Mouse (Mus musculus): ENCODE measurements around the gene Tenm2. TPM values are rescaled to one million over a fixed set of nuclear protein-coding genes. Genes with fewer than 3 reads are reported as not detected.

Gene Tenm2
- polyA plus RNA-seq, 1 experiment from 2014 or later, result 0.12 TPM

GRCm38 (mm10) chr11:36228196-36228595 lies 1007.6 kb downstream of the Tenm2 start:
- no peak for ATAC-seq
- Histone ChIP-seq H3K9me3 (ENCODE audit: control insufficient read depth) (no peaks in the 10 kb centered on the region), H3K27me3 (replicated peaks; ENCODE audit: control insufficient read depth, insufficient read depth, low read length) (no peaks in the 10 kb centered on the region), H3K27ac (ENCODE audit: low read depth, low read length) (no peak overlapping the region), H3K36me3 (ENCODE audit: control insufficient read depth, insufficient read depth) (no peaks in the 10 kb centered on the region), H3K4me1 (replicated peaks; ENCODE audit: control insufficient read depth, insufficient read depth, low read length) (no peaks in the 10 kb centered on the region), H3K4me2 (replicated peaks; ENCODE audit: low read depth) (no peak overlapping the region), H3K4me3 (ENCODE audit: low read depth, low read length) (no peak overlapping the region), H3K9ac (ENCODE audit: low read depth, low read length) (no peak overlapping the region)
- no peak for TF ChIP-seq CTCF (IDR thresholded peaks at IDR 0.05; ENCODE audit: low read depth)
- 77% methylated on average over 6 of the region's 6 CpGs for WGBS

- TF ChIP-seq CTCF (IDR thresholded peaks at IDR 0.05; ENCODE audit: low read depth), result no peak
- no peak overlapping the region for H3K4me2 ChIP-seq (replicated peaks; ENCODE audit: low read depth)
- no peak for ATAC-seq
- H3K27me3 ChIP-seq (replicated peaks; ENCODE audit: control insufficient read depth, insufficient read depth, low read length), result no peaks in the 10 kb centered on the region
- no peaks in the 10 kb centered on the region for H3K36me3 ChIP-seq (ENCODE audit: control insufficient read depth, insufficient read depth)
- H3K9me3 ChIP-seq (ENCODE audit: control insufficient read depth), result no peaks in the 10 kb centered on the region
- H3K4me1 ChIP-seq (replicated peaks; ENCODE audit: control insufficient read depth, insufficient read depth, low read length), result no peaks in the 10 kb centered on the region
- no peak overlapping the region for H3K9ac ChIP-seq (ENCODE audit: low read depth, low read length)
- no peak overlapping the region for H3K4me3 ChIP-seq (ENCODE audit: low read depth, low read length)
- H3K27ac ChIP-seq (ENCODE audit: low read depth, low read length), result no peak overlapping the region
- WGBS, result 67% methylated on average over 3 of the region's 3 CpGs
Measured at GRCm38 (mm10) chr11:36226061-36226460, 1009.7 kb downstream of the Tenm2 start.

- no peaks in the 10 kb centered on the region for H3K27me3 ChIP-seq (replicated peaks; ENCODE audit: control insufficient read depth, insufficient read depth, low read length)
- WGBS, result 88% methylated on average over 7 of the region's 7 CpGs
- no peaks in the 10 kb centered on the region for H3K9me3 ChIP-seq (ENCODE audit: control insufficient read depth)
- no peak for TF ChIP-seq CTCF (IDR thresholded peaks at IDR 0.05; ENCODE audit: low read depth)
- H3K4me1 ChIP-seq (replicated peaks; ENCODE audit: control insufficient read depth, insufficient read depth, low read length), result no peaks in the 10 kb centered on the region
- no peak overlapping the region for H3K4me2 ChIP-seq (replicated peaks; ENCODE audit: low read depth)
- no peak overlapping the region for H3K9ac ChIP-seq (ENCODE audit: low read depth, low read length)
- no peaks in the 10 kb centered on the region for H3K36me3 ChIP-seq (ENCODE audit: control insufficient read depth, insufficient read depth)
- ATAC-seq, result no peak
- H3K27ac ChIP-seq (ENCODE audit: low read depth, low read length), result no peak overlapping the region
- no peak overlapping the region for H3K4me3 ChIP-seq (ENCODE audit: low read depth, low read length)
Measured at GRCm38 (mm10) chr11:36223716-36224439, 1011.9 kb downstream of the Tenm2 start.

GRCm38 (mm10) chr11:36222071-36222470 lies 1013.7 kb downstream of the Tenm2 start:
- H3K9me3 ChIP-seq (ENCODE audit: control insufficient read depth), result no peaks in the 10 kb centered on the region
- no peak overlapping the region for H3K9ac ChIP-seq (ENCODE audit: low read depth, low read length)
- no peaks in the 10 kb centered on the region for H3K36me3 ChIP-seq (ENCODE audit: control insufficient read depth, insufficient read depth)
- H3K27ac ChIP-seq (ENCODE audit: low read depth, low read length), result no peak overlapping the region
- H3K4me3 ChIP-seq (ENCODE audit: low read depth, low read length), result no peak overlapping the region
- no peak for ATAC-seq
- WGBS, result 89% methylated on average over 3 of the region's 3 CpGs
- no peak for TF ChIP-seq CTCF (IDR thresholded peaks at IDR 0.05; ENCODE audit: low read depth)
- no peaks in the 10 kb centered on the region for H3K4me1 ChIP-seq (replicated peaks; ENCODE audit: control insufficient read depth, insufficient read depth, low read length)
- no peak overlapping the region for H3K4me2 ChIP-seq (replicated peaks; ENCODE audit: low read depth)
- H3K27me3 ChIP-seq (replicated peaks; ENCODE audit: control insufficient read depth, insufficient read depth, low read length), result no peaks in the 10 kb centered on the region

- H3K9ac ChIP-seq (ENCODE audit: low read depth, low read length), result no peak overlapping the region
- H3K36me3 ChIP-seq (ENCODE audit: control insufficient read depth, insufficient read depth), result no peaks in the 10 kb centered on the region
- H3K4me2 ChIP-seq (replicated peaks; ENCODE audit: low read depth), result peak overlapping the region; percentile 48
- no peaks in the 10 kb centered on the region for H3K4me1 ChIP-seq (replicated peaks; ENCODE audit: control insufficient read depth, insufficient read depth, low read length)
- WGBS, result 17% methylated on average over 10 of the region's 10 CpGs
- H3K27ac ChIP-seq (ENCODE audit: low read depth, low read length), result no peak overlapping the region
- no peaks in the 10 kb centered on the region for H3K9me3 ChIP-seq (ENCODE audit: control insufficient read depth)
- no peaks in the 10 kb centered on the region for H3K27me3 ChIP-seq (replicated peaks; ENCODE audit: control insufficient read depth, insufficient read depth, low read length)
- TF ChIP-seq CTCF (IDR thresholded peaks at IDR 0.05; ENCODE audit: low read depth), result peak; percentile 93
- H3K4me3 ChIP-seq (ENCODE audit: low read depth, low read length), result no peak overlapping the region
- ATAC-seq, result 0 out of 2 replicates have a peak, but pooled peaks have one; percentile 59
Measured at GRCm38 (mm10) chr11:36221271-36221975, 1014.3 kb downstream of the Tenm2 start.

- H3K4me1 ChIP-seq (replicated peaks; ENCODE audit: control insufficient read depth, insufficient read depth, low read length), result no peaks in the 10 kb centered on the region
- H3K9ac ChIP-seq (ENCODE audit: low read depth, low read length), result no peak overlapping the region
- H3K27ac ChIP-seq (ENCODE audit: low read depth, low read length), result no peak overlapping the region
- H3K36me3 ChIP-seq (ENCODE audit: control insufficient read depth, insufficient read depth), result no peaks in the 10 kb centered on the region
- 36% methylated on average over 5 of the region's 5 CpGs for WGBS
- no peak for ATAC-seq
- no peak overlapping the region for H3K4me2 ChIP-seq (replicated peaks; ENCODE audit: low read depth)
- no peak overlapping the region for H3K4me3 ChIP-seq (ENCODE audit: low read depth, low read length)
- no peak for TF ChIP-seq CTCF (IDR thresholded peaks at IDR 0.05; ENCODE audit: low read depth)
- H3K9me3 ChIP-seq (ENCODE audit: control insufficient read depth), result no peaks in the 10 kb centered on the region
- no peaks in the 10 kb centered on the region for H3K27me3 ChIP-seq (replicated peaks; ENCODE audit: control insufficient read depth, insufficient read depth, low read length)
Measured at GRCm38 (mm10) chr11:36220651-36221050, 1015.1 kb downstream of the Tenm2 start.

Data from intestine, postnatal 0 days (tissue).